Mouse (Mus musculus): ENCODE data around the gene Tnfrsf13b. TPM values are rescaled to one million over a fixed set of nuclear protein-coding genes. Genes with fewer than 3 reads are reported as not detected.

The Tnfrsf13b gene
- polyA plus RNA-seq (2015; fragmentation: Nextera tagmentation; extraction: Ambion mirVana), result 1.9 and 2.6 TPM in 2 replicates

GRCm38 (mm10) chr11:61126606-61127355 lies at the start of gene Tnfrsf13b:
TSS of gene Tnfrsf13b (plus strand) at chr11:61126755.
- Histone ChIP-seq H3K27ac (replicated peaks) (no peak within 1 kb of the TSS), H3K27me3 (ENCODE audit: control insufficient read depth, insufficient read depth, low read length) (no peaks in the 10 kb centered on the region), H3K36me3 (ENCODE audit: control insufficient read depth, insufficient read depth, low read length) (no peaks in the 10 kb centered on the region), H3K4me2 (replicated peaks; ENCODE audit: low read depth) (no peak within 1 kb of the TSS), H3K4me3 (ENCODE audit: low read depth, low read length) (no peak within 1 kb of the TSS), H3K9ac (ENCODE audit: low read length) (no peak within 1 kb of the TSS), H3K9me3 (ENCODE audit: control insufficient read depth, low read length) (no peaks in the 10 kb centered on the region), H3K4me1 (replicated peaks; ENCODE audit: control insufficient read depth, insufficient read depth) (no peaks in the 10 kb centered on the region)
- TF ChIP-seq EP300 (optimal IDR thresholded peaks at IDR 0.05) (no peak), CTCF (IDR thresholded peaks at IDR 0.05; ENCODE audit: low read depth) (no peak)
- DNase-seq (ENCODE audit: low spot score) (no peak), ATAC-seq (ENCODE audit: low FRiP score, low TSS enrichment) (no peak)
- 81% methylated on average over 23 of the region's 23 CpGs for WGBS

DNA sequence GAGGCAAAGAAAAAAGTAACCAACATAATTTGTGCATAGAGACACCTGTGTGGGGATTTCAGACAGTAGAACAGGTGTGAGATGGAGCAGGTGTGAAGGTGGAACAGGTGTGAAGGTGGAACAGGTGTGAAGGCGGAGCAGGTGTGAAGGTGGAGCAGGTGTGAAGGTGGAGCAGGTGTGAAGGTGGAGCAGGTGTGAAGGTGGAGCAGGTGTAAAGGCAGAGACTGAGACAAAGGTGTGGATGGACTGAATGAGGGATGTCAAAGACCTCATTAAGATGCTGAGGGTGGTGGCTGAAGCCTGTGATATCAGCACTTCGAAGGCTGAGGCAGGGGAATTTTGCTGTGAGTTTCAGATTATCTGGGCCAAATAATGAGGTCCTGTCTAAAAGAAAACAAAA lies 44.9 kb upstream of the Tnfrsf13b start:
- Histone ChIP-seq H3K27ac (replicated peaks) (no peak overlapping the region), H3K4me3 (ENCODE audit: low read depth, low read length) (no peak overlapping the region), H3K9me3 (ENCODE audit: control insufficient read depth, low read length) (no peaks in the 10 kb centered on the region), H3K4me1 (replicated peaks; ENCODE audit: control insufficient read depth, insufficient read depth) (no peaks in the 10 kb centered on the region), H3K36me3 (ENCODE audit: control insufficient read depth, insufficient read depth, low read length) (no peaks in the 10 kb centered on the region), H3K27me3 (ENCODE audit: control insufficient read depth, insufficient read depth, low read length) (no peaks in the 10 kb centered on the region), H3K9ac (ENCODE audit: low read length) (no peak overlapping the region), H3K4me2 (replicated peaks; ENCODE audit: low read depth) (no peak overlapping the region)
- DNase-seq (ENCODE audit: low spot score), result no peak
- TF ChIP-seq CTCF (IDR thresholded peaks at IDR 0.05; ENCODE audit: low read depth) (no peak), EP300 (optimal IDR thresholded peaks at IDR 0.05) (no peak)
- WGBS, result 85% methylated on average over 2 of the region's 2 CpGs
- no peak for ATAC-seq (ENCODE audit: low FRiP score, low TSS enrichment)

- Histone ChIP-seq H3K4me1 (replicated peaks; ENCODE audit: control insufficient read depth, insufficient read depth) (no peaks in the 10 kb centered on the region), H3K27me3 (ENCODE audit: control insufficient read depth, insufficient read depth, low read length) (no peaks in the 10 kb centered on the region), H3K9me3 (ENCODE audit: control insufficient read depth, low read length) (no peaks in the 10 kb centered on the region), H3K4me3 (ENCODE audit: low read depth, low read length) (no peak overlapping the region), H3K36me3 (ENCODE audit: control insufficient read depth, insufficient read depth, low read length) (no peaks in the 10 kb centered on the region), H3K4me2 (replicated peaks; ENCODE audit: low read depth) (no peak overlapping the region), H3K27ac (replicated peaks) (no peak overlapping the region), H3K9ac (ENCODE audit: low read length) (no peak overlapping the region)
- DNase-seq (ENCODE audit: low spot score) (no peak), ATAC-seq (ENCODE audit: low FRiP score, low TSS enrichment) (no peak)
- 75% methylated on average over 7 of the region's 7 CpGs for WGBS
- TF ChIP-seq CTCF (IDR thresholded peaks at IDR 0.05; ENCODE audit: low read depth) (no peak), EP300 (optimal IDR thresholded peaks at IDR 0.05) (no peak)
These were observed 36.4 kb upstream of the Tnfrsf13b start for GRCm38 (mm10) chr11:61090195-61090594.

DNA sequence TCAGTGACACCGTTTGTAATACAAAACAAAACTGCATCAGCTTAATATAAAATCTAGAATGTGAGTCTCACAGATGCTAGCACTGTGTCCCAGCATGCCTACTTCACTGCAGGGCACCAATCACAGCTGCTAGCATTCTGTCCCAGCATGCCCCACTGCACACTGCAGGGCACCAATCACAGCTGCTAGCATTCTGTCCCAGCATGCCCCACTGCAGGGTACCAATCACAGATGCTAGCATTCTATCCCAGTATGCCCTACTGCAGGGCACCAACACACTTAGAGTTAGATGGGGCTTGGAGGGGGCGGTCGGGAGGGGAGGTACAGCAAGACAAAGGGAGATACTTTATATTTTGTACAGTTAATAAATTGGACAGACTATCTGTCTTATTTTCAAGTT lies 35.4 kb upstream of the Tnfrsf13b start:
- Histone ChIP-seq H3K9ac (ENCODE audit: low read length) (no peak overlapping the region), H3K4me3 (ENCODE audit: low read depth, low read length) (no peak overlapping the region), H3K27me3 (ENCODE audit: control insufficient read depth, insufficient read depth, low read length) (no peaks in the 10 kb centered on the region), H3K9me3 (ENCODE audit: control insufficient read depth, low read length) (no peaks in the 10 kb centered on the region), H3K4me1 (replicated peaks; ENCODE audit: control insufficient read depth, insufficient read depth) (no peaks in the 10 kb centered on the region), H3K36me3 (ENCODE audit: control insufficient read depth, insufficient read depth, low read length) (no peaks in the 10 kb centered on the region), H3K4me2 (replicated peaks; ENCODE audit: low read depth) (no peak overlapping the region), H3K27ac (replicated peaks) (no peak overlapping the region)
- TF ChIP-seq CTCF (IDR thresholded peaks at IDR 0.05; ENCODE audit: low read depth) (no peak), EP300 (optimal IDR thresholded peaks at IDR 0.05) (no peak)
- DNase-seq (ENCODE audit: low spot score) (no peak), ATAC-seq (ENCODE audit: low FRiP score, low TSS enrichment) (no peak)
- 53% methylated on average over 3 of the region's 3 CpGs for WGBS

- Histone ChIP-seq H3K9ac (ENCODE audit: low read length) (no peak overlapping the region), H3K9me3 (ENCODE audit: control insufficient read depth, low read length) (no peaks in the 10 kb centered on the region), H3K4me1 (replicated peaks; ENCODE audit: control insufficient read depth, insufficient read depth) (no peaks in the 10 kb centered on the region), H3K36me3 (ENCODE audit: control insufficient read depth, insufficient read depth, low read length) (no peaks in the 10 kb centered on the region), H3K4me2 (replicated peaks; ENCODE audit: low read depth) (no peak overlapping the region), H3K4me3 (ENCODE audit: low read depth, low read length) (no peak overlapping the region), H3K27ac (replicated peaks) (no peak overlapping the region), H3K27me3 (ENCODE audit: control insufficient read depth, insufficient read depth, low read length) (no peaks in the 10 kb centered on the region)
- peak; percentile 69 for DNase-seq (ENCODE audit: low spot score)
- no peak for ATAC-seq (ENCODE audit: low FRiP score, low TSS enrichment)
- WGBS, result 19% methylated on average over 7 of the region's 7 CpGs
- TF ChIP-seq EP300 (optimal IDR thresholded peaks at IDR 0.05) (no peak), CTCF (IDR thresholded peaks at IDR 0.05; ENCODE audit: low read depth) (peak; percentile 91)
These were observed 34.8 kb upstream of the Tnfrsf13b start for GRCm38 (mm10) chr11:61091642-61092262.

DNA sequence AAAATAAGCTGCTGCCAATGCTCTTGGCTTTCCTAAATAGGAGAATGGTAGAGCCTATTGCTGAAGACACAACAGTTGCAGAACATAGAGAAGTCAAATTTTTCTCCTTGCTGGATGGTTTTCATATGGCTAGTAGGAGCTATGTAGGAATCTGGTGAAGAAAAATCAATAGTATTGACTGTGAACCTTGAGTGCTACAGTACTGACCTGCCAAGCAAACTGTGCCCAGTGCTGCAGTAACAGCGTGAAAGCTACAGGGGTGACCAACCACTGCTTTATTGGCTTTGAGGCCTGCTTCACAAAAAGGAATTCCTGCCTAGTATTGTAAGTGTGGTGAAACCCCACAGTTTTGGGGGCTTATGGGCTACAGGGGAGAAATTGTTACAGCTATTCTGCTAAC lies 28.5 kb upstream of the Tnfrsf13b start:
- no peak overlapping the region for H3K4me3 ChIP-seq (ENCODE audit: low read depth, low read length)
- H3K36me3 ChIP-seq (ENCODE audit: control insufficient read depth, insufficient read depth, low read length), result no peaks in the 10 kb centered on the region
- ATAC-seq (ENCODE audit: low FRiP score, low TSS enrichment), result no peak
- H3K9me3 ChIP-seq (ENCODE audit: control insufficient read depth, low read length), result no peaks in the 10 kb centered on the region
- no peak overlapping the region for H3K4me2 ChIP-seq (replicated peaks; ENCODE audit: low read depth)
- H3K27ac ChIP-seq (replicated peaks), result no peak overlapping the region
- DNase-seq (ENCODE audit: low spot score), result no peak
- no peaks in the 10 kb centered on the region for H3K27me3 ChIP-seq (ENCODE audit: control insufficient read depth, insufficient read depth, low read length)
- H3K9ac ChIP-seq (ENCODE audit: low read length), result no peak overlapping the region
- 44% methylated on average over 1 of the region's 1 CpGs for WGBS
- TF ChIP-seq CTCF (IDR thresholded peaks at IDR 0.05; ENCODE audit: low read depth), result no peak
- no peak for TF ChIP-seq EP300 (optimal IDR thresholded peaks at IDR 0.05)
- H3K4me1 ChIP-seq (replicated peaks; ENCODE audit: control insufficient read depth, insufficient read depth), result no peaks in the 10 kb centered on the region

Data from stomach, postnatal 0 days (tissue).